Mouse (Mus musculus): ENCODE measurements around the gene Krt1. TPM values are rescaled to one million over a fixed set of nuclear protein-coding genes. Genes with fewer than 3 reads are reported as not detected.

The Krt1 gene
- polyA plus RNA-seq (2014; fragmentation: Nextera tagmentation; extraction: Ambion mirVana), result 0.30 and 0.76 TPM in 2 replicates

GRCm38 (mm10) chr15:101850694-101851093 is at the start of gene Krt1:
Gene Krt1, minus strand, starts transcription at chr15:101850794.
- no peaks in the 10 kb centered on the region for H3K36me3 ChIP-seq (ENCODE audit: insufficient read depth)
- no peak within 1 kb of the TSS for H3K27ac ChIP-seq (ENCODE audit: low read depth)
- WGBS, result 67% methylated on average over 6 of the region's 6 CpGs
- H3K27me3 ChIP-seq (ENCODE audit: insufficient read depth, low read length), result peaks cover 6% of the 10 kb centered on the region; the same call in 1 of the 2 replicates
- H3K4me1 ChIP-seq (ENCODE audit: insufficient read depth), result no peaks in the 10 kb centered on the region
- no peak for TF ChIP-seq CTCF (IDR thresholded peaks at IDR 0.05; ENCODE audit: low read depth)
- no peaks in the 10 kb centered on the region for H3K9me3 ChIP-seq (ENCODE audit: low read depth, low read length)
- DNase-seq, result no peak
- no peak for ATAC-seq (ENCODE audit: insufficient read depth)
- H3K9ac ChIP-seq, result no peak within 1 kb of the TSS
- no peak within 1 kb of the TSS for H3K4me2 ChIP-seq
- H3K4me3 ChIP-seq (ENCODE audit: low read depth, low read length), result no peak within 1 kb of the TSS

- no peak for DNase-seq
- 88% methylated on average over 4 of the region's 4 CpGs for WGBS
Measured at GRCm38 (mm10) chr15:101895216-101895615, 44.6 kb upstream of the Krt1 start.

GRCm38 (mm10) chr15:101892820-101893219 is 42.2 kb upstream of the Krt1 start, which contains the start of gene Krt76:
Gene Krt76, minus strand, starts transcription at chr15:101892920.
- no peak for TF ChIP-seq CTCF (IDR thresholded peaks at IDR 0.05; ENCODE audit: low read depth)
- 54% methylated on average over 4 of the region's 4 CpGs for WGBS
- Histone ChIP-seq H3K9me3 (ENCODE audit: low read depth, low read length) (no peaks in the 10 kb centered on the region), H3K27me3 (ENCODE audit: insufficient read depth, low read length) (no peaks in the 10 kb centered on the region), H3K36me3 (ENCODE audit: insufficient read depth) (no peaks in the 10 kb centered on the region), H3K4me1 (ENCODE audit: insufficient read depth) (no peaks in the 10 kb centered on the region), H3K4me3 (ENCODE audit: low read depth, low read length) (no peak within 1 kb of the TSS), H3K27ac (ENCODE audit: low read depth) (no peak within 1 kb of the TSS), H3K4me2 (no peak within 1 kb of the TSS), H3K9ac (no peak within 1 kb of the TSS)
- no peak for DNase-seq
- ATAC-seq (ENCODE audit: insufficient read depth), result no peak

More at GRCm38 (mm10) chr15:101895216-101895615, 44.6 kb upstream of the Krt1 start:
- no peak for ATAC-seq (ENCODE audit: insufficient read depth)
- no peak overlapping the region for H3K4me3 ChIP-seq (ENCODE audit: low read depth, low read length)
- no peak for TF ChIP-seq CTCF (IDR thresholded peaks at IDR 0.05; ENCODE audit: low read depth)
- no peaks in the 10 kb centered on the region for H3K27me3 ChIP-seq (ENCODE audit: insufficient read depth, low read length)
- no peak overlapping the region for H3K27ac ChIP-seq (ENCODE audit: low read depth)
- no peak overlapping the region for H3K4me2 ChIP-seq
- H3K36me3 ChIP-seq (ENCODE audit: insufficient read depth), result no peaks in the 10 kb centered on the region
- H3K9ac ChIP-seq, result no peak overlapping the region
- no peaks in the 10 kb centered on the region for H3K4me1 ChIP-seq (ENCODE audit: insufficient read depth)
- H3K9me3 ChIP-seq (ENCODE audit: low read depth, low read length), result no peaks in the 10 kb centered on the region

- H3K4me3 ChIP-seq (ENCODE audit: low read depth, low read length), result no peak overlapping the region
- H3K4me1 ChIP-seq (ENCODE audit: insufficient read depth), result no peaks in the 10 kb centered on the region
- TF ChIP-seq CTCF (IDR thresholded peaks at IDR 0.05; ENCODE audit: low read depth), result no peak
- H3K27me3 ChIP-seq (ENCODE audit: insufficient read depth, low read length), result no peaks in the 10 kb centered on the region
- no peak overlapping the region for H3K27ac ChIP-seq (ENCODE audit: low read depth)
- H3K4me2 ChIP-seq, result no peak overlapping the region
- no peak for ATAC-seq (ENCODE audit: insufficient read depth)
- WGBS, result 26% methylated on average over 11 of the region's 11 CpGs
- no peaks in the 10 kb centered on the region for H3K9me3 ChIP-seq (ENCODE audit: low read depth, low read length)
- H3K36me3 ChIP-seq (ENCODE audit: insufficient read depth), result no peaks in the 10 kb centered on the region
- H3K9ac ChIP-seq, result no peak overlapping the region
- DNase-seq, result peak; percentile 71
Measured at GRCm38 (mm10) chr15:101879776-101880175, 29.2 kb upstream of the Krt1 start.

GRCm38 (mm10) chr15:101878041-101878440 is 27.4 kb upstream of the Krt1 start:
- Histone ChIP-seq H3K4me3 (ENCODE audit: low read depth, low read length) (no peak overlapping the region), H3K4me1 (ENCODE audit: insufficient read depth) (no peaks in the 10 kb centered on the region), H3K36me3 (ENCODE audit: insufficient read depth) (no peaks in the 10 kb centered on the region), H3K4me2 (no peak overlapping the region), H3K27me3 (ENCODE audit: insufficient read depth, low read length) (no peaks in the 10 kb centered on the region), H3K27ac (ENCODE audit: low read depth) (no peak overlapping the region), H3K9ac (no peak overlapping the region), H3K9me3 (ENCODE audit: low read depth, low read length) (no peaks in the 10 kb centered on the region)
- no peak for DNase-seq
- no peak for TF ChIP-seq CTCF (IDR thresholded peaks at IDR 0.05; ENCODE audit: low read depth)
- WGBS, result 50% methylated on average over 2 of the region's 2 CpGs
- ATAC-seq (ENCODE audit: insufficient read depth), result no peak

GRCm38 (mm10) chr15:101874383-101874782 is 23.8 kb upstream of the Krt1 start:
- Histone ChIP-seq H3K27ac (ENCODE audit: low read depth) (no peak overlapping the region), H3K9ac (no peak overlapping the region), H3K4me2 (no peak overlapping the region), H3K9me3 (ENCODE audit: low read depth, low read length) (no peaks in the 10 kb centered on the region), H3K4me1 (ENCODE audit: insufficient read depth) (no peaks in the 10 kb centered on the region), H3K4me3 (ENCODE audit: low read depth, low read length) (no peak overlapping the region), H3K36me3 (ENCODE audit: insufficient read depth) (no peaks in the 10 kb centered on the region), H3K27me3 (ENCODE audit: insufficient read depth, low read length) (no peaks in the 10 kb centered on the region)
- DNase-seq, result no peak
- ATAC-seq (ENCODE audit: insufficient read depth), result no peak
- TF ChIP-seq CTCF (IDR thresholded peaks at IDR 0.05; ENCODE audit: low read depth), result no peak
- WGBS, result 76% methylated on average over 1 of the region's 1 CpGs

GRCm38 (mm10) chr15:101873231-101873630 is 22.6 kb upstream of the Krt1 start:
- no peaks in the 10 kb centered on the region for H3K9me3 ChIP-seq (ENCODE audit: low read depth, low read length)
- no peaks in the 10 kb centered on the region for H3K36me3 ChIP-seq (ENCODE audit: insufficient read depth)
- H3K4me2 ChIP-seq, result no peak overlapping the region
- no peaks in the 10 kb centered on the region for H3K27me3 ChIP-seq (ENCODE audit: insufficient read depth, low read length)
- no peak for DNase-seq
- H3K27ac ChIP-seq (ENCODE audit: low read depth), result no peak overlapping the region
- 79% methylated on average over 4 of the region's 4 CpGs for WGBS
- no peak overlapping the region for H3K4me3 ChIP-seq (ENCODE audit: low read depth, low read length)
- H3K9ac ChIP-seq, result no peak overlapping the region
- no peak for ATAC-seq (ENCODE audit: insufficient read depth)
- TF ChIP-seq CTCF (IDR thresholded peaks at IDR 0.05; ENCODE audit: low read depth), result no peak
- no peaks in the 10 kb centered on the region for H3K4me1 ChIP-seq (ENCODE audit: insufficient read depth)

GRCm38 (mm10) chr15:101869431-101869830 is 18.8 kb upstream of the Krt1 start, which contains the start of gene Krt77:
Gene Krt77, minus strand, starts transcription at chr15:101869705.
- H3K36me3 ChIP-seq (ENCODE audit: insufficient read depth), result no peaks in the 10 kb centered on the region
- H3K9ac ChIP-seq, result no peak within 1 kb of the TSS
- no peak for TF ChIP-seq CTCF (IDR thresholded peaks at IDR 0.05; ENCODE audit: low read depth)
- ATAC-seq (ENCODE audit: insufficient read depth) (no peak), DNase-seq (peak; percentile 13)
- WGBS, result 29% methylated on average over 6 of the region's 6 CpGs
- H3K4me1 ChIP-seq (ENCODE audit: insufficient read depth), result no peaks in the 10 kb centered on the region
- no peak within 1 kb of the TSS for H3K4me2 ChIP-seq
- no peaks in the 10 kb centered on the region for H3K27me3 ChIP-seq (ENCODE audit: insufficient read depth, low read length)
- no peaks in the 10 kb centered on the region for H3K9me3 ChIP-seq (ENCODE audit: low read depth, low read length)
- H3K4me3 ChIP-seq (ENCODE audit: low read depth, low read length), result no peak within 1 kb of the TSS
- H3K27ac ChIP-seq (ENCODE audit: low read depth), result no peak within 1 kb of the TSS
